ENCODE assay signal across 18 mouse cellular contexts in genomic region chr7:57842383-57842896, GRCm38 (mm10).
"Had no signal": no experiment of that assay in that cellular context is flagged by ENCODE, and none has a peak within 500 bp of the region (broad histone marks: within the 10 kb centered on the region; RNA-seq: fewer than 3 reads in every experiment).

No protein-coding gene starts in this region.

- H3K4me1 ChIP-seq: lung, embryonic 15.5 days; megakaryocyte, embryonic 14.5 days; midbrain, embryonic 13.5 days; neural tube, embryonic 12.5 days; stomach, embryonic 15.5 days had no signal

- H3K9me3 ChIP-seq: lung, embryonic 15.5 days; megakaryocyte, embryonic 14.5 days; midbrain, embryonic 13.5 days; neural tube, embryonic 12.5 days; stomach, embryonic 15.5 days had no signal

- H3K4me3 ChIP-seq: lung, embryonic 15.5 days; megakaryocyte, embryonic 14.5 days; midbrain, embryonic 13.5 days; neural tube, embryonic 12.5 days; stomach, embryonic 15.5 days had no signal

- H3K4me2 ChIP-seq: lung, embryonic 15.5 days; midbrain, embryonic 11.5 days; midbrain, embryonic 13.5 days; neural tube, embryonic 12.5 days; stomach, embryonic 15.5 days had no signal

- H3K27ac ChIP-seq: lung, embryonic 15.5 days; macrophage; midbrain, embryonic 13.5 days; neural tube, embryonic 12.5 days; stomach, embryonic 15.5 days; stomach, postnatal 0 days had no signal

- H3K36me3 ChIP-seq: lung, embryonic 15.5 days; midbrain, embryonic 13.5 days; neural tube, embryonic 12.5 days; stomach, embryonic 15.5 days had no signal

- DNase-seq: liver, postnatal 0 days; lung, adult 2 months; lung, postnatal 14 days; lung, postnatal 36 days; right cerebral cortex, postnatal 14 days; thymus, adult 2 months; thymus, postnatal 25 days; thymus, postnatal 4 days had no signal

- H3K9ac ChIP-seq: liver, postnatal 0 days; lung, embryonic 15.5 days; midbrain, embryonic 13.5 days; neural tube, embryonic 12.5 days; stomach, embryonic 15.5 days had no signal

- ATAC-seq: liver, postnatal 0 days; lung, postnatal 0 days; midbrain, embryonic 13.5 days; midbrain, embryonic 16.5 days had no signal

- H3K27me3 ChIP-seq: lung, embryonic 15.5 days; megakaryocyte, embryonic 14.5 days; midbrain, embryonic 13.5 days; neural tube, embryonic 12.5 days; stomach, embryonic 15.5 days had no signal
